Mouse (Mus musculus) left cerebral cortex, postnatal 14 days (tissue): ENCODE data around the gene Zfp385a. TPM values are rescaled to one million over a fixed set of nuclear protein-coding genes. Genes with fewer than 3 reads are reported as not detected.
"Not testable (repeated sequence)": the region's sequence is repeated elsewhere in the genome, so short reads cannot be mapped to it uniquely, and the experiment has no call there.

Experiments
- DNase-seq, 2 experiments: peaks; one replicate each; pipeline ENCODE4 v3.0.0; 2021 to 2022; ENCODE audit warnings: low spot score in 2 of 2, mixed read lengths in 1 of 2
- intact Hi-C: fragments of 180-260 bp; cut with DNase I; formaldehyde crosslinking; loops from one replicate; pipeline ENCODE4 v1.15.1; 2025
- microRNA-seq, 2 experiments: library from miRNA; unstranded; fragments of <30 nt; microRNA quantifications; one replicate each; pipeline ENCODE4 v1.2.0; 2022
- total RNA-seq, 2 experiments: library from RNA; stranded (reverse); gene quantifications; 2 replicates each; pipeline ENCODE4 v1.2.3; 2021

Gene Zfp385a
- total RNA-seq, 2 experiments from 2014 or later: 59.8 to 63.2 TPM

- no peak for DNase-seq
- intact Hi-C loops: no loop called here
These were observed 61.9 kb downstream of the Zfp385a start for GRCm38 (mm10) chr15:103277949-103278348.

DNA sequence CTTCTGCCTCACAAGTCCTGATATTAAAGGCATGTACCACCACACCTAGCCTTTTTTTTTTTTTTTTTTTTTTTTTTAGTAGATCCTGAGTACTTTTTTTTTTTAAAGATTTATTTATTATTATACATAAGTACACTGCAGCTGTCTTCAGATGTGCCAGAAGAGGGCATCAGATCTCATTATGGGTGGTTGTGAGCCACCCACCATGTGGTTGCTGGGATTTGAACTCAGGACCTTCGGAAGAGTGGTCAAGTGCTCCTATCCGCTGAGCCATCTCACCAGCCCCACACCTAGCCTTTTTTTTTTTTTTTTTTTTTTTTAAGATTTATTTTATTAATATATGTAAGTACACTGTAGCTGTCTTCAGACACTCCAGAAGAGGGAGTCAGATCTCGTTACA, 64.0 kb downstream of the Zfp385a start:
- DNase-seq, intact Hi-C loops: not testable (repeated sequence)

DNA sequence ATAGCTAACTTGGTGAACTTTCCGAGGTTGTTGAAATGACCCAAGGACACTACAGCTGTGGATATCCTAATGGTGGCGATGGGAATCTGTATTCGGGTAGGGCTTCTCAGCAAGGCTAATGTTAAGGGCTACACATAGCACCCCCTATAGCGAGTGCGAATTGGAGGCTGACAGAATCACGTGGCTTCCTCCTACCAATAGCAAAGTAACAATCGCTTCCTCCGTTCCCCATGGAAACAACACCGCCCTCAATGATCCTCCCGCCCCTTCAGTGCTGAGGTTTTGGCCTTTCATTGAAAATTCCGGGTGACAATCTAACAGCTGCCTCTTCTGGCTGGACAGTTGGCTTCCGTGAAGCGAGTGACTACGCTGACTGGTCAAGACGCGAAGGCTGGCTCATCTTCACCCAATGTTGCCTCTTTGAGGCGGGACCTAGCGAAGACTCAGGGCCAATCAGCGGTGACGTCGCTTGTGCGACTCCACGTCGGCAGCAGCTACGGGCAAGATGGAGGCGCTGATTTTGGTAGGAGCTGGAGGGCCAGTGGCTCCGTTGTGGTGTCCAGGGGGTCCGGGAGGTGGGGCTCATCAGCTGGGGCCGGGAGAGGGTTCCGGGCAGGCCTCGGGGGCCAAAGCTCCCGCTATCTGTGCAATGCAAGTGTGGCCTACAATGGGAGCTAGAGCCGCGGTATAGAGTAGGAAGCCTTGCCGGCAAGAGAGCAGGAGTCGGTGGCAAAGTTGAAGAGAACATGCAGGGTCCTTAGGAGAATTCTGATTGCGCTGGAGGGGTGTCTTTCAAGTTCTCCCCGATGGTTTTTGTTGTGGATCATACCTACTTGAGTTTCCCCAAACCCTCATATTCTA, 67.2 kb downstream of the Zfp385a start, which contains the start of gene Copz1:
Gene Copz1, plus strand, starts transcription at position 296 of the 861 bp plus-strand sequence.
- DNase-seq: peak; percentile 97 to 99
- intact Hi-C loops: loop anchor here (2.0 to 5.0 kb wide), 2 partner anchors 32 to 35 kb away; partner anchors contain the start of gene Hnrnpa1

- intact Hi-C loops: no loop called here
- no peak for DNase-seq
These were observed 71.0 kb downstream of the Zfp385a start for GRCm38 (mm10) chr15:103268903-103269302.

GRCm38 (mm10) chr15:103264794-103265193, 75.1 kb downstream of the Zfp385a start:
- intact Hi-C loops: no loop called here
- no peak for DNase-seq

Small RNAs within 50 kb of the gene (microRNA-seq; reads per million reads assigned to microRNA genes)
- gene Mir148b: 99.6 to 114 reads per million in 2 experiments
- gene Mir6963: 0 reads per million in 2 experiments

Other genes with a start within 250 kb of the Zfp385a start
- gene Smug1, start 173.0 kb downstream of the Zfp385a start, total RNA-seq: 10 to 100 TPM; 16.2 to 17.4 TPM
- gene Cbx5, start 100.3 kb downstream of the Zfp385a start, total RNA-seq: 100 to 1,000 TPM; 152 to 162 TPM
- 100 to 1,000 TPM; 236 to 247 TPM for gene Hnrnpa1, start 99.7 kb downstream of the Zfp385a start, total RNA-seq
- not detected for gene Nfe2, start 81.7 kb downstream of the Zfp385a start, total RNA-seq
- gene Copz1, start 67.4 kb downstream of the Zfp385a start, total RNA-seq: 100 to 1,000 TPM; 107 to 114 TPM
- 1 to 10 TPM; 1.0 to 1.1 TPM for gene Gpr84, start 29.5 kb downstream of the Zfp385a start, total RNA-seq
- gene Itga5, start 26.7 kb upstream of the Zfp385a start, total RNA-seq: 1 to 10 TPM; 5.1 to 6.1 TPM
- under 1 TPM in 1 of 2 experiments, not detected in 1; 0.55 TPM for gene Gtsf1, start 90.4 kb upstream of the Zfp385a start, total RNA-seq
- not detected for gene Gtsf2, start 108.4 kb upstream of the Zfp385a start, total RNA-seq
- 10 to 100 TPM; 11.0 to 11.8 TPM for gene Nckap1l, start 113.7 kb upstream of the Zfp385a start, total RNA-seq
- 100 to 1,000 TPM in 1 of 2 experiments, 10 to 100 TPM in 1; 94.8 to 109 TPM for gene Pde1b, start 162.9 kb upstream of the Zfp385a start, total RNA-seq
- 100 to 1,000 TPM; 147 to 153 TPM for gene Ppp1r1a, start 197.9 kb upstream of the Zfp385a start, total RNA-seq
- gene Glycam1, start 225.0 kb upstream of the Zfp385a start, total RNA-seq: 1 to 10 TPM in 1 of 2 experiments, under 1 TPM in 1; 0.97 to 1.0 TPM